Mouse (Mus musculus) mature B cell (primary cell): ENCODE data around the gene Nol11.
"Not testable (repeated sequence)": the region's sequence is repeated elsewhere in the genome, so short reads cannot be mapped to it uniquely, and the experiment has no call there.

ENCODE experiments used
- in situ Hi-C: fragments of 300-500 bp; cut with MboI; formaldehyde crosslinking; loops from 2 replicates; pipeline ENCODE4 v1.14.3; 2019

Gene Nol11

GRCm38 (mm10) chr11:107155292-107155691 lies 33.9 kb downstream of the Nol11 start:
- in situ Hi-C loops: no loop called here

GRCm38 (mm10) chr11:107154431-107154830 lies 34.8 kb downstream of the Nol11 start:
- in situ Hi-C loops: no loop called here

- in situ Hi-C loops: no loop called here
Observed at GRCm38 (mm10) chr11:107153645-107154044, 35.5 kb downstream of the Nol11 start.

GRCm38 (mm10) chr11:107151809-107152208 lies 37.4 kb downstream of the Nol11 start:
- in situ Hi-C loops: no loop called here

GRCm38 (mm10) chr11:107143956-107144355 lies 45.2 kb downstream of the Nol11 start:
- in situ Hi-C loops: not testable (repeated sequence)

- in situ Hi-C loops: no loop called here
Observed at GRCm38 (mm10) chr11:107142382-107142781, 46.8 kb downstream of the Nol11 start.

GRCm38 (mm10) chr11:107140756-107141155 lies 48.4 kb downstream of the Nol11 start:
- in situ Hi-C loops: no loop called here

GRCm38 (mm10) chr11:107138633-107139032 lies 50.5 kb downstream of the Nol11 start:
- in situ Hi-C loops: loop anchor here (5.0 kb wide), 1 partner anchor 36 kb away; no protein-coding TSS in a partner anchor

GRCm38 (mm10) chr11:107137593-107137992 lies 51.6 kb downstream of the Nol11 start:
- in situ Hi-C loops: loop anchor here (5.0 kb wide), 1 partner anchor 35 kb away; no protein-coding TSS in a partner anchor

GRCm38 (mm10) chr11:107136458-107136857 lies 52.7 kb downstream of the Nol11 start:
- in situ Hi-C loops: loop anchor here (5.0 kb wide), 1 partner anchor 34 kb away; no protein-coding TSS in a partner anchor

- in situ Hi-C loops: loop anchor here (5.0 kb wide), 1 partner anchor 33 kb away; no protein-coding TSS in a partner anchor
Observed at GRCm38 (mm10) chr11:107135741-107136140, 53.4 kb downstream of the Nol11 start.

- in situ Hi-C loops: no loop called here
Observed at GRCm38 (mm10) chr11:107132426-107132825, 56.8 kb downstream of the Nol11 start.

GRCm38 (mm10) chr11:107131749-107132421 lies 57.3 kb downstream of the Nol11 start, which contains the start of gene Bptf:
TSS of gene Bptf (minus strand) at chr11:107132127.
- in situ Hi-C loops: no loop called here

GRCm38 (mm10) chr11:107130879-107131748 lies 58.1 kb downstream of the Nol11 start:
- in situ Hi-C loops: no loop called here

- in situ Hi-C loops: no loop called here
Observed at GRCm38 (mm10) chr11:107130221-107130788, 58.9 kb downstream of the Nol11 start.

GRCm38 (mm10) chr11:107129641-107130040 lies 59.5 kb downstream of the Nol11 start:
- in situ Hi-C loops: no loop called here

- in situ Hi-C loops: not testable (repeated sequence)
Observed at GRCm38 (mm10) chr11:107126716-107127115, 62.5 kb downstream of the Nol11 start.

- in situ Hi-C loops: no loop called here
Observed at GRCm38 (mm10) chr11:107125011-107125410, 64.2 kb downstream of the Nol11 start.

GRCm38 (mm10) chr11:107124327-107124731 lies 64.9 kb downstream of the Nol11 start:
- in situ Hi-C loops: no loop called here

GRCm38 (mm10) chr11:107117789-107118188 lies 71.4 kb downstream of the Nol11 start:
- in situ Hi-C loops: no loop called here
